Mouse (Mus musculus) thymus, postnatal 10 days (tissue): ENCODE data around the gene Dmwd.
"Not testable (repeated sequence)": the region's sequence is repeated elsewhere in the genome, so short reads cannot be mapped to it uniquely, and the experiment has no call there.

Experiments used
- DNase-seq, 2 experiments: peaks; one replicate each; pipeline ENCODE4 v3.0.0; 2021; ENCODE audit warnings: low spot score in 2 of 2

Gene Dmwd

GRCm38 (mm10) chr7:19071024-19071423, 5.0 kb upstream of the Dmwd start:
- DNase-seq = not testable (repeated sequence)

DNA sequence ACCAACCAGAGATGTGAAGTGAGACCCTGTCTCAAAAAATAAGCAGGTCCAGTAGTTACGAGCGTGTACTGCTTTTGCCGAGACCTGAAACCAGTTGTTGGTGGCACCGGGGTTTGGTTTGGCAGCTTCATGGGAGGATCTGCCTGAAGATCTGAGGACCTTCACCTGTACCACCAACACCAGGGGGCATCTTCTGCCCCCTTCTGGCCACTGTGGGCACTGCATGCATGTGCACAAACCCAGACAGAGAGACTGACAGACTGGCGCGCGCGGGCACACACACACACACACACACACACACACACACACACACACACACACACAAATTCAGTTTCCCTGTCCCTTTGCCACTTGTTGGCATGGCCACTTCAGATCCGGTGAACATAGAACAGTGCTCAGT, 2.5 kb upstream of the Dmwd start:
- DNase-seq = peak in 1 of 2 experiments; percentile 63

DNA sequence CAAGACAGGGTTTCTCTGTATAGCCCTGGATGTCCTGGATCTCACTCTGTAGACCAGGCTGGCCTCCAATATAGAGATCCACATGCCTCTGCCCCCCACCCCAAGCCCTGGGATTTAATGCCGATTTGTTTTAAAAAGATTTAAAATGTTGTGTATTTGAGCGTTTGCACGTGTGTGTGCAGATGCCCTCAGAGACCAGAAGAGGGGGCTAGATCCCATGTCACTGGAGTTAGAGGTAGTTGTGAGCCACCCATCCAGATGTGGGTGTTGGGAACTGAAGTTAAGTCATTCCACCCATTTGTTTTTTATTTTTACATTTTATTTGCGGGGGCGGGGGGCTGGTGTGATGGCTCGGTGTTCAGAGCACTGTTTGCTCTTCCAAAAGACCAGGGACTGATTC, 1.5 kb upstream of the Dmwd start:
- DNase-seq = no peak

GRCm38 (mm10) chr7:19075231-19075630, 796 bp upstream of the Dmwd start:
- no peak for DNase-seq

- DNase-seq = no peak
Measured at GRCm38 (mm10) chr7:19076586-19076991, 562 bp downstream of the Dmwd start.

DNA sequence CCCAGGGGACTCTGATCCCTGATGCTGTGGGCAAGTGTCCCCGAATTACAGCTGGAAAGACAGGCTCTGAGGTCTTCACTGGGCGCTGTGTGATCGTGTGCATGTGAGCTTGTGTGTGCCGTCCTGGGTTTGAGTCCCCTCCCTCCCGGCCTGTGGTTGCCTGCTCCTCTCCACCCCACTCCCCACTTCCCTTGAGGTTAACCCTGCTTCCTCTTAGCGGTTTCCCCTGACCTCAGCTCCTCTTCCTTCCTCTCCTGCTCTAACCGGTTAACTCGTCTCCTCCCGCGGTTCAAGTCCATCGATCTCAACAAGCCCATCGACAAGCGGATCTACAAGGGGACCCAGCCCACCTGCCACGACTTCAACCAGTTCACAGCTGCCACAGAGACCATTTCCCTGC, 1.7 kb downstream of the Dmwd start:
- DNase-seq = peak; percentile 74 to 77

GRCm38 (mm10) chr7:19078732-19079131, 2.7 kb downstream of the Dmwd start:
- no peak for DNase-seq

DNA sequence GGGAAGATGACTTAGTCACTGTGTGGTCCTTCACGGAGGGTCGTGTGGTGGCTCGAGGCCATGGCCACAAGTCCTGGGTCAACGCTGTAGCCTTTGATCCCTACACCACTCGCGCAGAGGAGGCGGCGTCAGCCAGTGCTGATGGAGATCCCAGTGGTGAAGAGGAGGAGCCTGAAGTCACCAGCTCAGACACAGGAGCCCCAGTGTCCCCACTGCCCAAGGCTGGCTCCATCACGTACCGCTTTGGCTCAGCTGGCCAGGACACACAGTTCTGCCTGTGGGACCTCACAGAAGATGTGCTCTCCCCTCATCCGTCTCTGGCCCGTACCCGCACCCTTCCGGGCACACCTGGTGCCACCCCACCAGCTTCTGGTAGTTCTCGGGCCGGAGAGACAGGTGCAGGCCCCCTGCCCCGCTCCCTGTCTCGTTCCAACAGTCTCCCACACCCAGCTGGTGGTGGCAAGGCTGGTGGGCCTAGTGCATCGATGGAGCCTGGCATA, 4.5 kb downstream of the Dmwd start:
- DNase-seq = no peak

GRCm38 (mm10) chr7:19082171-19082570, 6.1 kb downstream of the Dmwd start:
- no peak for DNase-seq

DNA sequence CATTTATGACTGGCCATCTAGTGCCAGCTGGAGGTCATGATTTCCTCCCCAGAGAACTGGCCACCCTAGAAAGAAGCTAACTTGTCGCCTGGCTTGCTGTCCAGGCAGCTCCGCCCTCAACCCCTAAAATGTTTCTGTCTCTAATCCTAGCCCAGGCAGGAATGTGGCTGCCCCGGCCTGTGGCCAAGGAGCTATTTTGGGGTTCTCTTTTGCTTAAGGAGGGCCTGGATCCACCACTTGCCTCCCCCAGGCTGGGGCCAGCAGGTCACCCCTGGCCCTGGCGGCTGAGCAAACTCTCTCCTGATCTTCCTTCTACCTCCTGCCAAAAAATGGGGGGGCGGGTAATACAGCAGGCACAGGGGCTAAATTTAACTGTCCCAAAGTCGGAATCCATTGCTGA, 7.1 kb downstream of the Dmwd start:
- DNase-seq = no peak

DNA sequence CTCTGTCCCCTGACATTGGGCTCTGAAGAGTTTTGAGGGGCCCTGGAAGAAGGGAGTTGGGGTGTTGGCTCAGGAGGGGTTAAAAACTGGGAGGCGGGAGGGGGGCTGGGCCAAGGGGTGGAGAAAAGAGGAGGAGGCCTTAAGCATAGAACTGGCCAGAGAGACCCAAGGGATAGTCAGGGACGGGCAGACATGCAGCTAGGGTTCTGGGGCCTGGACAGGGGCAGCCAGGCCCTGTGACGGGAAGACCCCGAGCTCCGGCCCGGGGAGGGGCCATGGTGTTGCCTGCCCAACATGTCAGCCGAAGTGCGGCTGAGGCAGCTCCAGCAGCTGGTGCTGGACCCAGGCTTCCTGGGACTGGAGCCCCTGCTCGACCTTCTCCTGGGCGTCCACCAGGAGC, 7.7 kb downstream of the Dmwd start, which contains the start of gene Dmpk:
TSS of gene Dmpk (plus strand) at position 149 of the 400 bp plus-strand sequence.
- DNase-seq = no peak

DNA sequence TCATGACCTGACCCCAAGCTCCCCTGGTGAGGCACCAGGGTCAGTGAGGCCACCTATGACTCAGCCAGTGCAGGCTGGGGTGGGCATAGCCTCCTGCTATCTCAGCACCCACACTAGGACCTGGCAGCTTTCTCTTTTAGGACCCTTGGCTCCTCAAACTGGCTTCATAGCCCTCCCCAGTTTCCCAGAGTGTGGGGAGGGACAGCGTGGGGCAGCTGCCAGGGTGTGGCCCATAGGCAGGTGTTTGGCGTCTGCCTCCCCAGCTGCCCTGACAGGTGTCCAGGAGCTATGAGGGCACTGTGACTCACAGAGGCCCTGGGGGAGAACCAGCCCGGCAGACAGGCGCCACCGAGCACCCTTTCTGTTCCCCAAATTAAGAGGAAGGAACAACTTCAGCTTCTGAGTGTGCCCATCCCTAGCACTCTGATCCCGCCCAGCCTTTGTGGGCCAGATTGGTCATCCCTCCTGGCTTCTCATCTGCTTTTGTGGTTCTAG, 8.3 kb downstream of the Dmwd start:
- DNase-seq = no peak

DNA sequence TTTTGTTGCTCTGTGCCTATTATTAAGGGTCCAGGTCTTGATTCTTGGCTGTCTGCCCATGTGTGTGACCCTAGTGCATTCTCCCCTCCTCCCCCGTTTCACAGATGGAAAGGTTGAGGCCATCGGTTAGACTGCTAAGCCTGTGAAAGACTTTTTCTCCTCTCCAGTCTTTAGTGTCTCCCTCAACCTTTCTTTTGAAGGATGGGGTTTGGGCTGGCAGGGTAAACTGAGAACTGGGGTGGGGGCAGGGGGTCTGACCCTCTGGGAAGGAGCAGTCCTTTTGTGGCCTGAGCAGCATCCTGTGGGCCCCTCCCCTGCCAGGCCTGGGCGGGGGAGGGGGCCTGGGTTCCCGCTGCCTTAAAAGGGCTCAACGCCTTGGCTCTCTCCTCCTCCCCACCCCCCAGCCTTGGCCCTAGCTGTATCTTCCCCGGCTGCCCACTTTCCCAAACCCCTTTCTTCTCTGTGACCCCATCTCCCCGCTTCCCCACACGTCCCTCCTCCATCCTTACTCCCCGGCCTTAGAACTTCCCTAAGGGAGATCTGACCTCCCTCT, 9.0 kb downstream of the Dmwd start:
- DNase-seq = no peak

DNA sequence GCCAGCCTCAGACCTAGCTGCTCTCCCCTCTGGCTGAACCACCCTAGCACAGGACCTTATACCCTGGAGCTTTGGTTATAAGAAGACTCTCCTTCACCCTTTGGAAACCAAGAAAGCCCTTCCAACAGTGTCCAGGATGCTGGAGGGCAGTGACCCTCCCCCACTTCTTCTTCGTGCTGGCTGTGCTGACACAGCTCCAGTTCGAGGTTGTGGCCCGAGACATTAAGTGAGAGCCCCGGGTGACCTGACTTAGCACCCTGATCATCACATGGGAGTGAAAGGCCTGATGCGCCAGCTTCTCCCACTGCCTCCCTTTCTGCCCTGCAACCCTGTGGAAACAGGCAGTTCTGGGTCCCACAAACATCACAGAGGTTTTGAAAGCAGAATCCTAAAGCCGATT, 9.5 kb downstream of the Dmwd start:
- DNase-seq = no peak

- DNase-seq = no peak
Measured at GRCm38 (mm10) chr7:19086042-19086441, 10.0 kb downstream of the Dmwd start.

GRCm38 (mm10) chr7:19086760-19087159, 10.7 kb downstream of the Dmwd start:
- no peak for DNase-seq

GRCm38 (mm10) chr7:19088813-19089212, 12.8 kb downstream of the Dmwd start:
- peak; percentile 38 to 80 for DNase-seq

DNA sequence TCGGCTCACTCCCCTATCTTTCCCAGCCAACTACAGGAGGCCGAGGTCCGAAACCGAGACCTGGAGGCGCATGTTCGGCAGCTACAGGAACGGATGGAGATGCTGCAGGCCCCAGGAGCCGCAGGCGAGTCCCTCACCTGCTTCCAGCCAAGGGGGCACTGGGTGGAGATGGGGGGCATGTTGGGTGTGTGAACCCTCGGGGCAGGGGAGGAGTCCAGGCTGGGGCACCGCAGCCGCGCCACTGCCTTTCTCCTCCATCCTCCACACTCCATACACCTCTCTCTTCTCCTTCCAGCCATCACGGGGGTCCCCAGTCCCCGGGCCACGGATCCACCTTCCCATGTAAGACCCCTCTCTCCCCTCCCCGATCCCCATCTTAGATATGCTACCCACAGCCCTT, 15.9 kb downstream of the Dmwd start:
- no peak for DNase-seq

DNA sequence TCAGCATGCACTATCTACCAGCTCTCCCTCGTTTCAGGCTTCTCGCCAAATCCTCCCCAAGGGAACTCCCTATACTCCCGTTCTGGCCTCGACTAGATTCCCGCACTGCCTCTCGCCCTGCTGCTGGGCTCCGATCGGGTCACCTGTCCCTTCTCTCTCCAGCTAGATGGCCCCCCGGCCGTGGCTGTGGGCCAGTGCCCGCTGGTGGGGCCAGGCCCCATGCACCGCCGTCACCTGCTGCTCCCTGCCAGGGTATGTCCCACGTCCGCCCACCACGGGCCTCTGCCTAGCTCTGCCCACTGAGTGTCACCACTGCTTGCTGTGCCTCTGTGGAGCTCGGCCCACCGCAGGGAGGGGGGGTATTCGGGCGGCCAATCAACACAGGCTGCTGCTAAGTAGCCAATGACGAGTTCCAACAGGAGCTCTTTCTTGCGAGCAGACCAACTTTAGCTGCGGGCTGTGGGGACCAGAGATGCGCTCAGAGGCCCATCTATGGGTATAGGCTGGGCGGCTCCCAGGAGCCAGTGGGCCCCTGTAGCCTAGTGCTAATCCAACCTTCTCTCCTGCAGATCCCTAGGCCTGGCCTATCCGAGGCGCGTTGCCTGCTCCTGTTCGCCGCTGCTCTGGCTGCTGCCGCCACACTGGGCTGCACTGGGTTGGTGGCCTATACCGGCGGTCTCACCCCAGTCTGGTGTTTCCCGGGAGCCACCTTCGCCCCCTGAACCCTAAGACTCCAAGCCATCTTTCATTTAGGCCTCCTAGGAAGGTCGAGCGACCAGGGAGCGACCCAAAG, 16.6 kb downstream of the Dmwd start:
- DNase-seq = peak in 1 of 2 experiments; percentile 45

GRCm38 (mm10) chr7:19093174-19093521, 17.1 kb downstream of the Dmwd start:
- peak; percentile 89 to 93 for DNase-seq

DNA sequence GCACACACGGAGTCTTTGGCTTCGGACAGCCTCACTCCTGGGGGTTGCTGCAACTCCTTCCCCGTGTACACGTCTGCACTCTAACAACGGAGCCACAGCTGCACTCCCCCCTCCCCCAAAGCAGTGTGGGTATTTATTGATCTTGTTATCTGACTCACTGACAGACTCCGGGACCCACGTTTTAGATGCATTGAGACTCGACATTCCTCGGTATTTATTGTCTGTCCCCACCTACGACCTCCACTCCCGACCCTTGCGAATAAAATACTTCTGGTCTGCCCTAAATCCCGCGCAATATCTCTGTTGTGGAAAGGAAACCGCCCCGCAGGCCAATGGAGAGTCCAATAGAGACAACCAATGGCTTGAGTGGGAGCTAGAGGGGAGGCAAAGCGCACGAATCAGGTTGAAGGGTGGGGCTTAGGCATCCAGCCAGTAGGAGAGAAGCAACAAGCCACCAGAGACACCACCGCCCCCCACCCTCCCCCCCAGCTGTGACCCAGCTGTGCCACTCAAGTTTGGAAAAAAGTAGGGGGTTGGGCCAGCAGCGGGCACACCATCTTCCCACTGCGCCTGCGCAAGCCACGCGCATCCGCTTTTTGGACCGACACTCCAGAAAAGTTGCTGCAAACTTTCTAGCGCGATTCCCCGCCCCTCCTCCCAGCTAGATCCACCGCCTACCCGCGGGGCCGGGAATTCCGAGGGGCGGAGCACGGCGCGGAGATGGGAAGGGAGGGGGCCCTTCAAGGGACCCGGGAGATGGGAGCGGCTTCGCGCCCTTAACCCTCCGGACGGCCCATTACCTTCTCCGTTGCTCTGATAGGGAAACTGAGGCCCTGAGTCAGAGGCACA, 17.7 kb downstream of the Dmwd start:
- peak; percentile 94 to 95 for DNase-seq

DNA sequence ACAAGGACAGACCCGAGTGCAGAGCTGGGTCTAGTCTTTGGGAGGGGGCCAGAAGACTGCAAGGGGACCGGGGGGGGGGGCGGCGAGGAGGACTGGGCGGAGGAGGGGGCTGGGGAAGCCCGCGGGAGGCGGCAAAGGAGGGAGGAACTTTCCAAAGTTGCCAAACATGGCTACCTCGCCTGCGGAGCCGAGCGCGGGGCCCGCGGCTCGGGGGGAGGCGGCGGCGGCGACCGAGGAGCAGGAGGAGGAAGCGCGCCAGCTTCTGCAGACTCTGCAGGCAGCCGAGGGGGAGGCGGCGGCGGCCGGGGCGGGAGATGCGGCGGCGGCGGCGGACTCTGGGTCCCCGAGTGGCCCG, 18.4 kb downstream of the Dmwd start, which contains the start of gene Six5:
TSS of gene Six5 (plus strand) at position 124 of the 355 bp plus-strand sequence.
- peak; percentile 65 to 71 for DNase-seq
